Mouse (Mus musculus) embryonic stem cell, embryonic (primary cell): Measurements from ENCODE around the gene Fam172a.
"Not testable (repeated sequence)": the region's sequence is repeated elsewhere in the genome, so short reads cannot be mapped to it uniquely, and the experiment has no call there.

Experiments used
- CTCF ChIA-PET, 4 experiments: fragments of 300-600 bp in 2 of 4; fragments of 350-600 bp in 2 of 4; sonication (Branson Sonifier 250); formaldehyde crosslinking; loops; one replicate each; lab custom pipeline; 2022; ENCODE audit warnings: inconsistent platforms in 2 of 4; lab: Charles Lee
- POLR2A ChIA-PET, 4 experiments: fragments of 300-600 bp in 2 of 4; fragments of 350-600 bp in 2 of 4; sonication (Branson Sonifier 250); formaldehyde crosslinking; loops; one replicate each; lab custom pipeline; 2022; ENCODE audit warnings: antibody characterized with exemption in 4 of 4, inconsistent platforms in 1 of 4; lab: Charles Lee

The Fam172a gene

GRCm38 (mm10) chr13:77701733-77702132 lies at the start of gene Fam172a:
TSS of gene Fam172a (plus strand) at chr13:77702033.
- POLR2A ChIA-PET, CTCF ChIA-PET: not testable (repeated sequence)

GRCm38 (mm10) chr13:77688651-77689050 lies 13.2 kb upstream of the Fam172a start:
- CTCF ChIA-PET: no interaction called here
- POLR2A ChIA-PET: interaction anchor here in 1 of 4 experiments (1.5 kb wide), 1 partner anchor 10 kb away, joined by 5 read pairs; no protein-coding TSS in a partner anchor

- POLR2A ChIA-PET: interaction anchor here in 1 of 4 experiments (0.6 kb wide), 1 partner anchor 123 kb away, joined by 3 read pairs; no protein-coding TSS in a partner anchor
- CTCF ChIA-PET: no interaction called here
Measured at GRCm38 (mm10) chr13:77708514-77709013, 6.7 kb downstream of the Fam172a start.

DNA sequence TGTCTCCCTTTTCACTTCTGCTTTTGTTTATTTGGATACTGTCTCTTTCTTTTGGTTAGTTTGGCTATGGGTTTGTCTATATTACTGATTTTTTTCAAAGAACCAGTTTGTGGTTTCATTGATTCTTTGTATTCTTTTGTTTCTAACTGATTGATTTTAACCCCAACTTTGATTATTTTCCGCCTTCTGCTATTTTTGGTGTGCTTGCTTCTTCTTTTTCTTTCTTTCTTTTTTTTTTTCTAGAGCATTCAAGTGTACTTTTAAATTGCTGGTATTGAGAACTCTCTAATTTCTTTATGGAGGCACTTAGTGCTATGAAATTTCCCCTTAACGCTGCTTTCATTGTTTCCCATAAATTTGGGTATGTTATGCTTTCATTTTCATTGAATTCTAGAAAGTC lies 15.7 kb downstream of the Fam172a start:
- ChIA-PET POLR2A (no interaction called here), CTCF (no interaction called here)

- ChIA-PET POLR2A (no interaction called here), CTCF (no interaction called here)
Measured at GRCm38 (mm10) chr13:77742822-77743221, 41.0 kb downstream of the Fam172a start.

DNA sequence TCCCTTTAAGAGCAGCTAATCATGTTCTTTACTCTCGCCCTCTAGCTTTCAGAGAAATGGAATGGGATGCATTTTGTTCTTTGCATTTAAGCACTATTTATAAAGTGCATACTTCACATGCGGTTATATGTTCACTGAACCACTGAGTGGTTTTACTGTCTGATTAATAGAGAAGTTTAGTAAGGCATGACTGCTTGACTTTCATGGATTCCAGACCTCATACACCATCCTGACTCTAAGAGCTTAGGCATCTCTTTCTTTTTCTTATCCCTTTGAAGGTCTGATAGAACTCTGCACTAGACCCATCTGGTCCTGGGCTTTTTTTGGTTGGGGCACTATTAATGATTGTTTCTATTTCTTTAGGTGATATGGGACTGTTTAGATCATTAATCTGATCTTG lies 75.8 kb downstream of the Fam172a start:
- ChIA-PET POLR2A (no interaction called here), CTCF (no interaction called here)

DNA sequence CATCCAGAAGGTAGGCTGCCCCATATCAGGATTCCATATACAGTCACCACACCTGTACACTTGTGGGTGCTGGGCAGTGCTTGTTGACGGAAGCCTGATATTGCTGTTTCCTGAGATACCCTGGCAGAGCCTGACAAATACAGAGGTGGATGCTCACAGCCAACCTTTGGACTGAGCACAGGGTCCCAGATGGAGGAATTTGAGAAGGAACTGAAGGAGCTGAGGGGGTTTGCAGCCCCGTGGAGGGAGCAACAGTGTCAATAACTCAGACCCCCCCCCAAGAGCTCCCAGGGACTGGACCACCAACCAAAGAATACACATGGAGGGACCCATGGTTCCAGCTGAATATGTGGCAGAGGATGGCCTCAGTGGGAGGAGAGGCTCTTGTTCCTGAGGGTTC lies 105.5 kb downstream of the Fam172a start:
- POLR2A ChIA-PET, CTCF ChIA-PET: not testable (repeated sequence)

GRCm38 (mm10) chr13:77810449-77810848 lies 108.6 kb downstream of the Fam172a start:
- CTCF ChIA-PET: no interaction called here

DNA sequence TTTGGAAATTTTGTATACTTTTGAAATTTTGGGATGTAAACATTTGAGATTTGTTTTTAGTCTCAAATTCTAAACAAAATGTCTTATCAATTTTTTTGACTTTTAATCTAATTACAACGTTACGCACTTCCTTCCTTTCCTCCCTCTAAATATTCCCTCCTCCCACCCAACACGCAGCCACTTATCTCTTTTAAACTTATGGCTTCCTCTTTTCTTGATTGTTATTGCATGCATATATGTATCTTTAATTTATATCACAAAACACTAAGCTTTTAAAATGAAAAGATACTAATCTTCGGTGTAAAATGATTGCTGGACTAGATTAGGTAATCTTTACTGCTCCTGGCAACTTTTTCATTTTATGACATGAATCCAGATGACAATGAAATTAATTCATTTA lies 124.3 kb downstream of the Fam172a start:
- ChIA-PET CTCF (no interaction called here), POLR2A (no interaction called here)

More at GRCm38 (mm10) chr13:77810449-77810848, 108.6 kb downstream of the Fam172a start:
- POLR2A ChIA-PET: no interaction called here

DNA sequence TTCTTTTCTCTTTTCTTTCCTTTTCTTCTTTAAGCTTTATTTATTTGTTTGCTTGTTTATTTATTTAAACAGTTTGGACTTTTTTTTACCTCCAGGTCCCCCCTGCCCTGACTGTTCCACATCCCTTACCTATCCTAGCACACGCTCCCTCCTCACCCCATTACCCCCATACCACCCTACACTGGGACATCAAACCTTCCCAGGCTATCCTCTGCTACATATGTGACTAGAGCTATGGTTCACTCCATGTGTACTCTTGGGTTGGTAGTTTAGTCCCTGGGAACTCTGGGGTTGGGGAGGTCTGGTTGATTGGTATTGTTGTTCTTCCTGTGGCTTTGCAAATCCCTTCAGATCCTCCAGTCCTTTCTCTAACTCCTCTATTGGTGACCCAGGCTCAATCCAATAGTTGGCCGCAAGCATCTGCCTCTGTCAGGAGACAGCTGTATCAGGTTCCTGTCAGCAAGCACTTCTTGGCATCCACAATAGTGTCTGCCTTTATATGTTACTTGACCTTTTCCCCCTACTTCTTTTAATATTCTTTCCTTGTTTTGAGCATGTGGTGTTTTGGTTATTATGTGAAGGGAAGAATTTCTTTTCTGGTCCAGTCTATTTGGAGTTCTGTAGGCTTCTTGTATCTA lies 141.3 kb downstream of the Fam172a start:
- ChIA-PET POLR2A (no interaction called here), CTCF (no interaction called here)

GRCm38 (mm10) chr13:77848868-77849267 lies 147.0 kb downstream of the Fam172a start:
- POLR2A ChIA-PET: no interaction called here
- CTCF ChIA-PET: interaction anchor here in 2 of 4 experiments (0.5 to 0.9 kb wide), 2 partner anchors 713 to 1079 kb away, joined by 3 to 12 read pairs; partner anchors contain the start of genes 2210408I21Rik (in 1 of the 2) and Slf1 (in 1 of the 2)

DNA sequence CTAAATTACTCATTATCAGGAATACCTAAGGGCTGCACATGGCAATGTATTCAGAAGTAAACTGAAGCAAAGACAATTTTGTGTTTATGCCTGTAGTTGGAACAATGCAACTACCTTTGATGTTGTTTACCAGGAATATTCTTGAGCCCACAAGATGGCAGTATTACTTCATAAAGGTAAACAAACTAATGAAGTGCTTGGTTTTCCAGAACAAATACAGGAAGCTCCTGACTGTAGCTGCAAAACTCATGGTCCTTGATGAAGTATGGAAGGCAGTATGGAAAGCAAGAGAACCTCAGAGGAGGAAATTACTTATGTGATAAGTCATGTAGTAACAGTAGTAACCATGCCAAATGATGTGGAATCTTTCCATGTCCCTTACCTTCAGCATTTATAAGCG lies 163.0 kb downstream of the Fam172a start:
- ChIA-PET POLR2A (no interaction called here), CTCF (interaction anchor here in 1 of 4 experiments (0.5 kb wide), 1 partner anchor 372 kb away, joined by 3 read pairs; no protein-coding TSS in a partner anchor)

DNA sequence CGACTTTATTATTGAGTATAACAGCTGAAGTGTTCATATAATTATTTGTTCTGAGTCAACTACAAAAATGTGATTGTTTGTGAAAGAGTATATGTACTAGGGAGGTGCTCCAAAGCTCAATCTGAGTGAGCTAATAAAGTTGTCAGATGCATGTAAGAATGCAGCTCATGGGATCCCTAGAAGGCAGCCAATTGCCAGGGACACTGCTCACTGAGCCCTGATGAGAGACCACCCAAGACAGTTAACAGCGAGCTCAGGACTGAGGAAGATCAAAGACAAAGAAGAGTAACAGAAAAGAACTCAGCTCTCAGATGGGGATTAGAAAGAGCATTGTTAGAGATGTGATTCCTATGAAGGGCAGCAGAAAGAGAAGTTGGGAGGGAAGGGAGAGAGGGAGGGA lies 166.5 kb downstream of the Fam172a start:
- ChIA-PET CTCF (interaction anchor here in 1 of 4 experiments (0.6 kb wide), 1 partner anchor 184 kb away, joined by 4 read pairs; no protein-coding TSS in a partner anchor), POLR2A (no interaction called here)

- CTCF ChIA-PET: no interaction called here
- POLR2A ChIA-PET: no interaction called here
Measured at GRCm38 (mm10) chr13:77878120-77878519, 176.3 kb downstream of the Fam172a start.

GRCm38 (mm10) chr13:77878545-77878944 lies 176.7 kb downstream of the Fam172a start:
- POLR2A ChIA-PET: no interaction called here
- CTCF ChIA-PET: no interaction called here

DNA sequence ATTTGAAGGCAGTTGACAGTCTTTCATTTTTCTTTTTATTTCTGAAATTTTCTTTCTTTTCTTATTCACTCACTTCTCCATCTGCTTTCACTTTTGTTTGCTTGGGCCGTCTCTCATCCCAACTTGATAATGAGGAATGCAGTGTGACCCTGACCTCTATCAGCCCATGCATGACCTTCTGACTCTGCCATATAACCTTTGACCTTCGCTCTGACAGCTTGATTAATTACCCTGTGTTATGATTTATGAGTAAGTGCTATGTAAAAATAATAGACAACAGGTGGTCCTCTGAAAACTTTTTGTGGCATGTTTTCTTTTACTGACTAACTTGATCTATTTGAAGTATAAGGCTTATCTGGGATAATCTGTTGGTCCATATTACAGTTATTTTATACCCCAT lies 195.8 kb downstream of the Fam172a start:
- CTCF ChIA-PET: no interaction called here
- POLR2A ChIA-PET: no interaction called here

DNA sequence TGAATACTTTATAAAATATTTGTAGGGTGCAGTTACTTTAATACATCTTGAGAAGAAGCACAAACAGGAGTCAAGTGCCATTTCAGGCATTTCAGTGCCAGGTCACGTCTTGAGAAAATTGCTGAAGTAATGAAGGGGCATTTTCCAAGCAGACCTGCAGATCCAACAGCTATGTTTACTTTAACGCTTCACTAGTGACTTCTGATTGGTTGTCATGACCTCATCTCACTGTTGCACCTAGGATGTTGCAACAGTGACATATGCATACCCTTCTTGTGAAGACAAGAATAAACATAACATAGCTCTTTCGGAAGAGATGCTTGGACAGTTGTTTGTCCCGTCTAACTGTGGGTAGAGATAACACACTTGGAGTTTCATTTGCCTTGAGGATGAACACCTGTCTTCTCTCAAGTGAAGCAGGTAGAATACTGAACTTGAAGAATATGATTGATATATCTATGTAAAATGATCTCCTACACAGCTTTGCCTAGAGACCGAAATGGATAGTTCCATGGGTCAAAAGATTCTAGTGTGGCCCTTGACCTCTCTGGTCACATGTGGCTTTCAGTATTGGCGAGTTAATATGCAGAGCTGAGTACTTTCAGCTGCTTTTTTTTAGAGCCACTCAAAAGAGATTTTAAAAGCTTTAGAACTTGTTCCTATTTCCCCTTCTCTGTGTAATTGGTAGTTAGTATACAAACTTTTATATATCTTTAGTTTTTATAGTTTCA lies 196.4 kb downstream of the Fam172a start:
- ChIA-PET CTCF (no interaction called here), POLR2A (no interaction called here)

- CTCF ChIA-PET: no interaction called here
- POLR2A ChIA-PET: no interaction called here
Measured at GRCm38 (mm10) chr13:77899725-77900124, 197.9 kb downstream of the Fam172a start.

DNA sequence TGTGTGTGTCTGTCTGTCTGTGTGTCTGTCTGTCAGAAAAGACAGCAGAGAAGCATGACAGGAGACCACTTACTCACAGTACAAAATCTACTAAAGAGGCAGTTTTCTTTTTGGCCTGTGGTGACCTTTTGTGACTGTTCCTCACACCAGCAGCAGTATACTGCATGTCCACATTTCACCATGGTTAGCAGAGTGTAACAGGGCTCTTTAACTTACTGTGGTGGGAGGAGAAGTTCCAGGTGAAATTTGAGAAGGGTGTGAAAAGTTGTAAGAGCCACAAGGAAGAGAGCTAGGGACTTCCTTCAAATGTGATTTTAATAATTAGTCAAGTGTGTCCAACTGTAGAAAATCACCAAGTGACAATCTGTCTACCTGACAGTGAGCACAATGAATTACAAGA lies 199.0 kb downstream of the Fam172a start:
- ChIA-PET POLR2A (no interaction called here), CTCF (no interaction called here)

- CTCF ChIA-PET: no interaction called here
- POLR2A ChIA-PET: no interaction called here
Measured at GRCm38 (mm10) chr13:77909184-77909583, 207.4 kb downstream of the Fam172a start.
